Mouse (Mus musculus) liver, embryonic 15.5 days (tissue): ENCODE measurements around the gene Lrrc26. TPM values are rescaled to one million over a fixed set of nuclear protein-coding genes. Genes with fewer than 3 reads are reported as not detected.
A peak's percentile ranks its signal among the peaks of the same experiment; 100 is the strongest.

Source experiments
- ATAC-seq: fragments of 200-750 bp; cut with Nextera tagmentation; 2 replicates; pipeline ENCODE4 v1.8.0; 2017; ENCODE audit warnings: moderate number of reproducible peaks, mild to moderate bottlenecking, moderate library complexity; ENCODE audit not compliant: insufficient read depth
- H3K27ac ChIP-seq: fragments of 300-500 bp; sonication (generic); replicated peaks from 2 replicates; pipeline ENCODE4 v1.5.1; 2015; ENCODE audit warnings: mild to moderate bottlenecking, inconsistent platforms
- H3K27me3 ChIP-seq: fragments of 300-500 bp; sonication (generic); 2 replicates; pipeline ENCODE4 v1.6.1; 2015; ENCODE audit warnings: mild to moderate bottlenecking, inconsistent platforms
- H3K36me3 ChIP-seq: fragments of 300-500 bp; sonication (generic); replicated peaks from 2 replicates; pipeline ENCODE4 v1.6.1; 2015; ENCODE audit warnings: moderate library complexity, mild to moderate bottlenecking, inconsistent platforms
- H3K4me1 ChIP-seq: fragments of 300-500 bp; sonication (generic); replicated peaks from 2 replicates; pipeline ENCODE4 v1.6.1; 2015; ENCODE audit warnings: inconsistent platforms
- H3K4me2 ChIP-seq: fragments of 300-500 bp; sonication (generic); 2 replicates; pipeline ENCODE4 v1.6.1; 2015; ENCODE audit warnings: moderate library complexity, mild to moderate bottlenecking, inconsistent platforms
- H3K4me3 ChIP-seq: fragments of 300-500 bp; sonication (generic); replicated peaks from 2 replicates; pipeline ENCODE4 v1.5.1; 2015; ENCODE audit warnings: mild to moderate bottlenecking, inconsistent platforms
- H3K9ac ChIP-seq: fragments of 300-500 bp; sonication (generic); 2 replicates; pipeline ENCODE4 v1.6.1; 2015; ENCODE audit warnings: moderate library complexity, mild to moderate bottlenecking, inconsistent platforms
- H3K9me3 ChIP-seq: fragments of 300-500 bp; sonication (generic); replicated peaks from 2 replicates; pipeline ENCODE4 v1.6.1; 2016; ENCODE audit warnings: inconsistent platforms
- WGBS: fragments of 180-500 bp; shearing (Covaris S2); methylation state at CpG from one replicate; pipeline ENCODE4 v1.1.7; 2015; ENCODE audit warnings: mixed read lengths; ENCODE audit not compliant: insufficient replicate concordance; 5-methylcytosine and 5-hydroxymethylcytosine counted together
- polyA plus RNA-seq: library from polyadenylated mRNA; unstranded; fragments of >200 nt; fragmentation: Nextera tagmentation; extraction: Ambion mirVana; gene quantifications from 2 replicates; pipeline ENCODE4 v1.2.1, GENCODE M21; 2015

Gene Lrrc26
- polyA plus RNA-seq, 1 experiment from 2014 or later, result not detected

GRCm38 (mm10) chr2:25266720-25267119 is 23.0 kb upstream of the Lrrc26 start:
- H3K4me2 ChIP-seq, result peak overlapping the region; percentile 100
- peak overlapping the region; percentile 66 for H3K27ac ChIP-seq
- H3K27me3 ChIP-seq, result 0 out of 2 replicates have a peak, but pooled peaks cover 3% of the 10 kb centered on the region
- 36% methylated on average over 2 of the region's 2 CpGs for WGBS
- H3K4me3 ChIP-seq, result no peak overlapping the region
- peaks cover 85% of the 10 kb centered on the region for H3K4me1 ChIP-seq
- no peak for ATAC-seq
- no peak overlapping the region for H3K9ac ChIP-seq
- H3K36me3 ChIP-seq, result peaks cover 39% of the 10 kb centered on the region
- no peaks in the 10 kb centered on the region for H3K9me3 ChIP-seq

DNA sequence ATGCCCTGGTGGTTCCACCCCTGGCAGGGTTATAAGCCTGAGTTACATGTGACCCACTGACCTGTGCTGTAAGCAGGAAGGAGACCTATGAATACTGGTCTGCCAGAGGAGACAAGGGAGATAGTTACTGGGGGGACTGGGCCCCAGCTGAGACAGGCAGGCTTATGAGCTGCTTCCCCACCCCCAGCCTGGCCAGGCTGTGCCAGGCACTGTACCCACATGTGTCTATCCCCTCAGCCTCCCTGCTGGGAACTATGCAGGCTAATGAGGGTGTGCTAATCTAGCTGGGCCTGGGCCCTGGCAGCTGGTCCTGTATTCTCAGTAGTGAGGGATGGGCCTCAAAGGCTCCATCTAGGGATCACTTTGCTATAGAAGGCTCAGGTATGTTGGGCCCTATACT is 22.5 kb upstream of the Lrrc26 start:
- no peak for ATAC-seq
- Histone ChIP-seq H3K9ac (no peak overlapping the region), H3K4me2 (0 out of 2 replicates have a peak overlapping the region, but pooled peaks have one; percentile 100), H3K27me3 (0 out of 2 replicates have a peak, but pooled peaks cover 3% of the 10 kb centered on the region), H3K4me1 (peaks cover 81% of the 10 kb centered on the region), H3K36me3 (peaks cover 39% of the 10 kb centered on the region), H3K27ac (peak overlapping the region; percentile 66), H3K9me3 (no peaks in the 10 kb centered on the region), H3K4me3 (no peak overlapping the region)

DNA sequence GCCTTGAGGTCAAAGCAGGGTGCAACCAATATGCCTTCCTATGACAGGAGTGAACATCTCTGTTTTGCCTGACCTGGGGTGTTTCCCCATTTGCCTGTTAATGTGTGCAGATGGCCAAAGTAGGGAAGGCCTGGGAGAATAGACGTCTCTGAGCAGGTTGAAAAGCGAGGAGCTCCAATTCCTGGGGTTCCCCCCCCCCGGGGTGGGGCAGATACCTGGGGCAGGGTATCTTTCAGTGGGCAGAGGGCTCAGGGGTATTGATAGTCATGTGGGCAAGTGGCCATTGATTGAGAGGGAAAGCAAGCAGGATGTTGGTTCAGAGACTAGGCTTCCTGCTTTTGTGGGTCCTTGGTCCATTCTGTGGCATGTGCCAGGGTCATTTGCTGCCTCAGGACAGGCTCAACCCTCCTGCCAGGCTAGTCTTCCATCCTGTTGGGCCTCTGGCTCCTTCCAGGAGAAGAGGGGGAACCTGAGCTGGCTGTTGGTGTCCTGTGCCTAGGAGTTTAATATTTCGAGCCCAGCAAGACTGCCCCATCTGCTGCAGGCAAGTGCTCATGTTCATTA is 21.9 kb upstream of the Lrrc26 start:
- Histone ChIP-seq H3K27me3 (0 out of 2 replicates have a peak, but pooled peaks cover 3% of the 10 kb centered on the region), H3K4me2 (no peak overlapping the region), H3K36me3 (peaks cover 39% of the 10 kb centered on the region), H3K4me1 (peaks cover 79% of the 10 kb centered on the region), H3K27ac (peak overlapping the region; percentile 66), H3K9me3 (no peaks in the 10 kb centered on the region), H3K9ac (no peak overlapping the region), H3K4me3 (no peak overlapping the region)
- WGBS, result 67% methylated on average over 4 of the region's 4 CpGs
- no peak for ATAC-seq

- H3K4me3 ChIP-seq, result peak within 1 kb of the TSS; percentile 97
- H3K4me1 ChIP-seq, result peaks cover 53% of the 10 kb centered on the region
- H3K27me3 ChIP-seq, result no peaks in the 10 kb centered on the region
- peak; percentile 93 for ATAC-seq
- H3K9me3 ChIP-seq, result no peaks in the 10 kb centered on the region
- under 1% methylated on average over 55 of the region's 55 CpGs for WGBS
- H3K27ac ChIP-seq, result peak within 1 kb of the TSS; percentile 91
- peaks cover 77% of the 10 kb centered on the region for H3K36me3 ChIP-seq
- peak within 1 kb of the TSS; percentile 92 for H3K9ac ChIP-seq
- peak within 1 kb of the TSS; percentile 90 for H3K4me2 ChIP-seq
Measured at GRCm38 (mm10) chr2:25271827-25272511, 17.7 kb upstream of the Lrrc26 start, which contains the start of the genes Ssna1 and Anapc2. Gene Ssna1, minus strand, starts transcription at chr2:25272438. Gene Anapc2, plus strand, starts transcription at chr2:25272478.

- Histone ChIP-seq H3K36me3 (peaks cover 82% of the 10 kb centered on the region), H3K27me3 (no peaks in the 10 kb centered on the region), H3K4me2 (peak overlapping the region; percentile 90), H3K9ac (peak overlapping the region; percentile 92), H3K4me3 (peak overlapping the region; percentile 97), H3K4me1 (peaks cover 48% of the 10 kb centered on the region), H3K9me3 (no peaks in the 10 kb centered on the region), H3K27ac (peak overlapping the region; percentile 78)
- ATAC-seq, result peak; percentile 43
- WGBS, result under 1% methylated on average over 29 of the region's 29 CpGs
Measured at GRCm38 (mm10) chr2:25272515-25272914, 17.2 kb upstream of the Lrrc26 start.

DNA sequence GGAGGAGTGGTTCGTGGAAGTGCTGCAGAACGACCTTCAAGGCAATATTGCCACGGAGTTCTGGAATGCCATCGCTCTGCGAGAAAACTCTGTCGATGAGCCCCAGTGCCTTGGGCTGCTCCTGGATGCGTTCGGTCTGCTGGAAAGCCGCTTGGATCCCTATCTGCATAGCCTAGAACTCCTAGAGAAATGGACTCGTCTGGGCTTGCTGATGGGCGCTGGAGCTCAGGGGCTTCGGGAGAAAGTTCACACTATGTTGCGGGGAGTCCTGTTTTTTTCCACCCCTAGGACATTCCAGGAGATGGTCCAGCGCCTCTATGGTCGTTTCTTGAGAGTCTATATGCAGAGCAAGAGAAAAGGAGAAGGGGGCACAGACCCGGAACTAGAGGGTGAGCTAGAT is 16.7 kb upstream of the Lrrc26 start:
- no peaks in the 10 kb centered on the region for H3K9me3 ChIP-seq
- peaks cover 82% of the 10 kb centered on the region for H3K36me3 ChIP-seq
- H3K27me3 ChIP-seq, result no peaks in the 10 kb centered on the region
- H3K4me1 ChIP-seq, result peaks cover 43% of the 10 kb centered on the region
- H3K27ac ChIP-seq, result peak overlapping the region; percentile 78; the same call in 1 of the 2 replicates
- H3K9ac ChIP-seq, result peak overlapping the region; percentile 92
- ATAC-seq, result no peak
- H3K4me2 ChIP-seq, result peak overlapping the region; percentile 90
- peak overlapping the region; percentile 97 for H3K4me3 ChIP-seq
- WGBS, result 28% methylated on average over 16 of the region's 16 CpGs

GRCm38 (mm10) chr2:25278928-25279882 is 10.5 kb upstream of the Lrrc26 start:
- no peaks in the 10 kb centered on the region for H3K27me3 ChIP-seq
- no peak overlapping the region for H3K9ac ChIP-seq
- no peak overlapping the region for H3K27ac ChIP-seq
- no peak overlapping the region for H3K4me2 ChIP-seq
- WGBS, result 50% methylated on average over 13 of the region's 13 CpGs
- peaks cover 95% of the 10 kb centered on the region for H3K36me3 ChIP-seq
- ATAC-seq, result peak; percentile 57; the same call in 1 of the 2 replicates
- peaks cover 2% of the 10 kb centered on the region for H3K4me1 ChIP-seq
- no peaks in the 10 kb centered on the region for H3K9me3 ChIP-seq
- no peak overlapping the region for H3K4me3 ChIP-seq

GRCm38 (mm10) chr2:25285551-25285950 is 4.2 kb upstream of the Lrrc26 start:
- Histone ChIP-seq H3K27ac (no peak overlapping the region), H3K4me3 (no peak overlapping the region), H3K9me3 (no peaks in the 10 kb centered on the region), H3K36me3 (peaks cover 50% of the 10 kb centered on the region), H3K4me1 (peaks cover 16% of the 10 kb centered on the region), H3K27me3 (peaks cover 28% of the 10 kb centered on the region), H3K4me2 (no peak overlapping the region), H3K9ac (no peak overlapping the region)
- 72% methylated on average over 2 of the region's 2 CpGs for WGBS
- ATAC-seq, result no peak

- Histone ChIP-seq H3K27me3 (peaks cover 36% of the 10 kb centered on the region), H3K36me3 (peaks cover 44% of the 10 kb centered on the region), H3K4me2 (no peak overlapping the region), H3K4me1 (peaks cover 16% of the 10 kb centered on the region), H3K9me3 (no peaks in the 10 kb centered on the region), H3K27ac (no peak overlapping the region), H3K9ac (no peak overlapping the region), H3K4me3 (no peak overlapping the region)
- peak; percentile 54; the same call in 1 of the 2 replicates for ATAC-seq
- 17% methylated on average over 1 of the region's 1 CpGs for WGBS
Measured at GRCm38 (mm10) chr2:25286314-25286713, 3.4 kb upstream of the Lrrc26 start.

GRCm38 (mm10) chr2:25286837-25287636 is 2.7 kb upstream of the Lrrc26 start:
- H3K4me3 ChIP-seq, result no peak overlapping the region
- peaks cover 17% of the 10 kb centered on the region for H3K4me1 ChIP-seq
- peaks cover 39% of the 10 kb centered on the region for H3K36me3 ChIP-seq
- peaks cover 43% of the 10 kb centered on the region for H3K27me3 ChIP-seq
- no peaks in the 10 kb centered on the region for H3K9me3 ChIP-seq
- no peak overlapping the region for H3K27ac ChIP-seq
- WGBS, result 27% methylated on average over 7 of the region's 7 CpGs
- H3K4me2 ChIP-seq, result peak overlapping the region; percentile 15; the same call in 1 of the 2 replicates
- peak; percentile 55; the same call in 1 of the 2 replicates for ATAC-seq
- no peak overlapping the region for H3K9ac ChIP-seq
